Mouse (Mus musculus) left cerebral cortex, adult 6 months (tissue): ENCODE data around the gene Olfr1410. TPM values are rescaled to one million over a fixed set of nuclear protein-coding genes. Genes with fewer than 3 reads are reported as not detected.

ENCODE experiments used
- long read RNA-seq, 2 experiments: library from polyadenylated mRNA; unstranded; transcript quantifications; one replicate each; pipeline ENCODE4 v2.0.0; 2019 to 2020
- polyA plus RNA-seq: library from polyadenylated mRNA; unstranded; fragments of <200 nt; fragmentation: Nextera tagmentation; gene quantifications from 2 replicates; pipeline ENCODE4 v1.2.3, GENCODE M21; 2021

Gene Olfr1410
- not detected in 2 replicates for polyA plus RNA-seq
- long read RNA-seq, experiment 1, result 0 reads
- long read RNA-seq, experiment 2, result 0 reads

GRCm38 (mm10) chr1:92605482-92605881 lies at the start of gene Olfr1410:
TSS of gene Olfr1410 (plus strand) at chr1:92605782.

GRCm38 (mm10) chr1:92571022-92571421 lies 34.6 kb upstream of the Olfr1410 start, which contains the start of gene Olfr1413:
TSS of gene Olfr1413 (plus strand) at chr1:92571322.

GRCm38 (mm10) chr1:92585479-92585878 lies 20.1 kb upstream of the Olfr1410 start, which contains the start of gene Olfr1412:
TSS of gene Olfr1412 (plus strand) at chr1:92585779.

DNA sequence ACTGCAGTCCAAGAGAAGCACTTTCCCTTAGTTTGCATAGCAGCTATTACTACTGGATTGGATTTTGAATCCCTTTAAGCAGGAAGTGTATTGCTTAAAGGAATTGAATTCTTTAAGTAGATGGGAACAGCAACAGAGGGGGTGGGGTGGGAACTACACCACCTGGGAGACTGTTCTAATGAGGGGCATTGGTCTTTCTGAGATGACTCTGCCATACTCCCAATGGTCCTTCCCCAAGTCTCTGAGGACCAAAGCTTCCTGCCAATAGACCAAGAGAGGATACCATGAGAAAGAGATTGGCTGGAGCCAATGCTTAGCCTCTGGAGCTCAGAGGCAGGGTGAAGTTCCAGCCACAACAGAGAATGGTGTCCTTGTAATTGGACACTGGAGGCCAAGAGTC lies 11.5 kb upstream of the Olfr1410 start, which contains the start of gene Olfr1411:
Gene Olfr1411 (plus strand): TSS at position 301 of the 400 bp plus-strand sequence.

DNA sequence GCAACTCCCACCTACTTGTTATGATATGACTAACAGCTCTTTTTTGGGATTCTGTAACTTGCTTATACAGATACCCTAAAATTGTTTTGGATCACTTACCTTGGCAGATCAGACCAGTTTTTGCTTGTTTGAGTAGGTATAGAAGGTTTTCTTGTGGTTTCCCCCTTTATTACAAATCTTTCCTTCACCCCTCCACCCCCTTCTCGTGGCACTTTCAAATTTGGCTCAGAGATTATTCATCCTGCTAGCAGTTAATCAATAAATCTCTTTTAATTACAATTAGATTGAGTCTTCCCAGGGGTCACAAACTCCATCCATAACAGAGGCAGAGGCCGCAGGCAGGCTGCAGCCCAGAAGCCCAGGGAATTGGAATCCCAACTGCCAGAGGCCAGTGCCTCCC lies 11.9 kb downstream of the Olfr1410 start, which contains the start of gene Olfr12:
Gene Olfr12 (plus strand): TSS at position 301 of the 400 bp plus-strand sequence.

GRCm38 (mm10) chr1:92641514-92642272 lies 36.1 kb downstream of the Olfr1410 start, which contains the start of gene Cops9:
TSS of gene Cops9 (minus strand) at chr1:92641985.

GRCm38 (mm10) chr1:92648673-92649072 lies 43.1 kb downstream of the Olfr1410 start, which contains the start of gene Otos:
TSS of gene Otos (minus strand) at chr1:92648841.

Other genes with a start within 250 kb of the Olfr1410 start
- gene Ndufa10, start 131.9 kb upstream of the Olfr1410 start, polyA plus RNA-seq, result 316 and 482 TPM in 2 replicates
- not detected in 2 replicates for gene Olfr1416, start 120.7 kb upstream of the Olfr1410 start, polyA plus RNA-seq
- not detected in 2 replicates for gene Olfr1415, start 109.7 kb upstream of the Olfr1410 start, polyA plus RNA-seq
- not detected in 2 replicates for gene Olfr1414, start 87.1 kb upstream of the Olfr1410 start, polyA plus RNA-seq
- gene Olfr1413, start 34.5 kb upstream of the Olfr1410 start, polyA plus RNA-seq, result not detected in 2 replicates
- gene Olfr1412, start 20.0 kb upstream of the Olfr1410 start, polyA plus RNA-seq, result not detected in 2 replicates
- not detected in 2 replicates for gene Olfr1411, start 11.4 kb upstream of the Olfr1410 start, polyA plus RNA-seq
- not detected in 2 replicates for gene Olfr12, start 12.0 kb downstream of the Olfr1410 start, polyA plus RNA-seq
- 880 and 926 TPM in 2 replicates for gene Cops9, start 36.2 kb downstream of the Olfr1410 start, polyA plus RNA-seq
- 0.46 and 0.63 TPM in 2 replicates for gene Otos, start 43.1 kb downstream of the Olfr1410 start, polyA plus RNA-seq
- gene Gpc1, start 225.9 kb downstream of the Olfr1410 start, polyA plus RNA-seq, result 9.3 and 33.7 TPM in 2 replicates